Mouse (Mus musculus) erythroid progenitor cell, adult 5-6 weeks (primary cell): ENCODE data around the gene Galntl6. TPM values are rescaled to one million over a fixed set of nuclear protein-coding genes. Genes with fewer than 3 reads are reported as not detected.
"Not testable (repeated sequence)": the region's sequence is repeated elsewhere in the genome, so short reads cannot be mapped to it uniquely, and the experiment has no call there.

Experiments used
- ATAC-seq: replicated peaks from 2 replicates; pipeline ENCODE4 v1.8.0; 2016; ENCODE audit warnings: moderate number of reproducible peaks, mild to moderate bottlenecking, moderate TSS enrichment, inconsistent platforms; ENCODE audit not compliant: poor library complexity, low FRiP score, severe bottlenecking
- total RNA-seq, 2 experiments: library from RNA; stranded (forward) in 1 of 2; stranded (reverse) in 1 of 2; fragments of 150-400 nt in 1 of 2; fragments of 186-747, 209-891 nt in 1 of 2; gene quantifications; 2 replicates each; pipeline versions ENCODE4 v1.2.3 to v1.2.4; 2015 to 2017; ENCODE audit warnings: low replicate concordance in 2 of 2

Gene Galntl6
- total RNA-seq, 2 experiments from 2014 or later, result not detected

DNA sequence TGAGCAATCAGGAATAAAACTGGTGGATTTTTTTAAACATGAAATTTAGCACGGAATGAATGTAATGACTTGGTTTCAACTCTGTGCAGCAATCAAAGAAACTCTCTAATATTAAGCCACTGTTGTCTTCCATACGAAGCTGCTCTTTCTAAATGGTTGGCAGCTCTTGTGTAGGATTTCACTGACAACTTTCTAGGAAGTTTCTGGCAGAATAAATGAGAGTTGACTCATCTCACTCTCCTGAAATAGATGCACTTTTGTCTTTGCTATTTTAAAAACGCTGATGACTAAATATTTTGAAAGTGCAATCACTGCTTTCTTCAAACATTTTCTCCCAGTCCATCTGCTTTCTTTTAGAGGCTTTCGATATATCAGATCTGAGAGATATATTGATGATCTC, 256.8 kb downstream of the Galntl6 start:
- ATAC-seq, result no peak

DNA sequence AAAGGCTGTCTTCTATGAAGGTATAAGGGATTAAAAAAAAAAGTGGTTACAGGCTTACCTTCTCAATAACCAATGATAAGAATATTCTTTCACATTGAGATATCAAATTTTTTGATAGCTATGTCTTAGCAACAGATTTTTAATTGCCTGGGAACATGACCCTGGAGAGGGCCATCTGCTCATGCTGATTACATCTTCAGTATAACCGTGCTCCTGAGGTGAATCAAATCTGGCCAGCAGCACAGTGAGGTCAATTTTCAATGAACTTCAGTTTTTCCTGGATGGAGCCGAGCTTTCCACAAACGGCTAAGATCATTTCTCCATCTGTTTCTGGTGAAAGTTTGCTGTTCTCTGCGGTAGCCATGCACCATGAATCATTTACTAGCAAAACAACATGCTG, 306.0 kb downstream of the Galntl6 start:
- ATAC-seq, result no peak

DNA sequence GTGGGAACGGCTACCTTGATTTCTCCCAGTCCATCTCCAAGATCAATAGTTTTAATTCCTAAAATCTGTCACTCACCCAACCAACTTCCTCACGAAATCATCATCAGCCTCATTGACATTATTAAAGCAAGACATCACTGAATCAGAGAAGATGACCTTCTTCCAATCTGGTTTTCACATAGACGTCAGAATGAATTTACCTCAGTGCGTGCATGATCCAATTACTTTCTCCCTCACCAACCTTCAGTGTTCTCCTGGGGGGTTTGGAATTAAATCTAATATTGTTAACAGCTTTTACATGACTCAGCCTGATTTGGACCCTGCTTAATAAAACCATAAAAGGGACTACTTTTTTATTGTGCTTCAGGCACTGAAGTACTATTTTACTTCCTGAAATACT, 307.7 kb downstream of the Galntl6 start:
- no peak for ATAC-seq

DNA sequence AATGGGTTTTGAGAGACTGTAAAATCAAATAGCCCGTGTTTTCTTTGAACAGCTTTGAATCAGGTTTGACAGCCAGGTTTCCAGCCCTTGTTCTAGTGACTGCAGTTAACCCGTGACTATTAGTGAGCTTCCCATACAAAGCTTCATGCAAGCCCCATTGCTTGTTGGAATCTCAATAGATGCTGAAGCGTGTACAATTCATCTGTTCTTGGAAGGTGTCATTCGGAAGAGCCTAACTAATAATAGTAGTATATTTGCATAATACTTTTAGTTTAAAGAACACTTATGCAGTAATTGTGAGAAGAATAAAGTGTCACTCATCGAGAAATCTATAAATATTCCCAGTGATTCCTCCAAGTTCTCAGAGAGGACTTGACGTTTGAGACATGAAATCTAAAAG, 314.6 kb downstream of the Galntl6 start:
- no peak for ATAC-seq

DNA sequence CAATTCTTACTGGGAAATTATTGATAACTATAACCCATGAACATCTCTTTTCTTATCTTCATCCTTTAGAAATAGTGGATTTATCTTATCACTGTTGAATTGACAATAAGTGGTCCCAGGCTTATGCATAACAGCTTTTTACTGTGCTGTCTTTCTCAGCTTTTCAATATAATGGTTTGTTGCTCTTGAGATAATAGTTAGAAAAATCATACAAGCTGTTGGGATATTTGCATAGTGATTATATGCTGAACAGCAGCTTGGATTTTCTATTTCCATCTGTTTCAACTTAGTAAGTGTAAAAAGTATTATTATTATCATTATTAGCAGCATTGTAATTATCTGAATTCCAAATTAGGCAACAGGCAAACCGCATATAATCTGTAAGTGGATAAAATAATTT, 337.1 kb downstream of the Galntl6 start:
- no peak for ATAC-seq

DNA sequence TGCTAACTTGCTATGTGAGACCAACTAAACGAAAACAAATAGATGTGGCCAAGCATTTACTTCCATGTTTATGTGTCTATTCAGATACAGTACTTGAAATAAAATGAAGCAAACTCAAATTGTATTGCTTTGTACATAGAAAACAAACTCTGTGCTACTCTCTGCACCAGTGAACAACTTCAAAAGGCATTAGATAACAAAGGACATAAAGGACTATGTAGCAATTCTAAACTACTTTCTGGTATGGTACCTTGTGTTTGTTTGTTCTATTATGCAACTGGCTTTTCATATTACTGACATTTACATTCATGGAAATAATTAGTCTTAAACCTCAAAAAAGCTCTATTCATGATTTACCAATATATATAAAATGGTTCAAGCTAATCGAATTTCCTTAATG, 344.4 kb downstream of the Galntl6 start:
- ATAC-seq, result no peak

DNA sequence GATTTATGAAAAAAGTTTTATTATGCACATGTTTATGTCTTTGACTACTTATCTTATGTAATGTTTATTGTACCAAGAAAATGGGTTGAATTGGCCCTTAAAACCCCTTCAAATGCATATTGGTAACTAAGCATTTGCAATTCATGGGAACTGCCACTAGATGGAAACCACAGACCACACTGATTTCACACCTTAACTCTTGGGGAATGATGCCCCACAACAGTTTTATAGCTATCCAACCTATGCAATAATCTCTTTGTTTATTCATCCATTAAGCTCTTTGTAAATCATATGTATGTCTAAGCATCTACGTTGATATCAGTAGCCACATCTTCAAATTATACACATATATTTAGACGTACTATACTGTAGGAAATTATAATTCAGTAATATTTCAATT, 346.3 kb downstream of the Galntl6 start:
- no peak for ATAC-seq

DNA sequence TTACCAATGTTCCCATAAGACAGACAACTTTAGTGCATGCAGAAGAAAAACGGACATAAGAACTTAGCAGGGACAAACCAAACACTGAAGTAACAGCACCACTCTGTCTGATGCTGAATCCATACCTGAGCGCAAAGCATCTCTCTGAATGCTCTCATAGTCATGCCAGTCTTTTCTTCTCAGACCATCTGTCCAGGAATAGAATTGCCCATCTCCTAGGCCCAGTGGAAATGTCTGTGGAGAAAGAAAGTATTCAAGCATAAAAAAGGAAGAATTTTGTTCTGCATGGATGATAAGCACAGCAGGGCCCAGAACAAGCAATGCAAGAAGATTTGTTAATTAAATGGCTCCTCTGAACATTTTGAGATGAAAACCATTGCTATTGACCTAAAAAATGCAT, 376.7 kb downstream of the Galntl6 start:
- ATAC-seq, result no peak

DNA sequence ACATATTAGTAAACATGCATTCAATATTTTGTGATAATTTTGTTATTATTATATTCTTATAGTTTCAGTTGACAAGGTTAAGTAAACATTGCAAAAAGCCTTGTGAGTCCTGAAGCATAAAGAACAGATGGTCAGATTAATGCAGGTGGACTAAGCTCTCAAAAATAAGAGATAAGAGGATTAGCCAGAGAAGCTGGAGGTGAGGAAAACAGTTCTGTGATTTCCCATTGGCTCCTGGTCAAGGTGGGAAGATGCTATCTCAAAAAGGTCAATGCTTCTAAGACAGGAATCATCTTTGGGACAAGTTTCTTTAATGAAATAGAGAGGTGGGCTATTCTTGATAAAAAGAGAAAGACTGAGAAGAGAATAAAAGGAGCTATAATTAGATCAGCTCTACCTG, 377.8 kb downstream of the Galntl6 start:
- ATAC-seq, result no peak

DNA sequence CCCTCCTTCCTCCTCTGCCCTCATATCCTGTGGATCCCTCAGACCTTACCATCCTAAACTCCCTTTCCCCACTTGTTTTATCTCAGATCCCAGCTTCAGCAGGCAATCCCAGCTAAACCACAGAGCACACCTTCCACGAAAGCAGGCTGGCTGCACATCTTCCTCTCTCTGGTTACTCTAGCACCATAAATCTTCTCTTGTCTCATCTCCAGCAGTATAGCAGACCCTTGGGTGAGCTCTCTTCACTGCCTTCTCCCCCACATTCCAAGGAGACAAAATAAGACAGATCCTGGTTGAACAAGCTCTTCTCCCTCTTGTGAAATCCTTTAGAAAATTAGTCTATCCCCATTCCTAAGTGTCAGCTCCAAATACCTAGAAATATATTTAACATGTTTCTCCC, 389.0 kb downstream of the Galntl6 start:
- no peak for ATAC-seq

DNA sequence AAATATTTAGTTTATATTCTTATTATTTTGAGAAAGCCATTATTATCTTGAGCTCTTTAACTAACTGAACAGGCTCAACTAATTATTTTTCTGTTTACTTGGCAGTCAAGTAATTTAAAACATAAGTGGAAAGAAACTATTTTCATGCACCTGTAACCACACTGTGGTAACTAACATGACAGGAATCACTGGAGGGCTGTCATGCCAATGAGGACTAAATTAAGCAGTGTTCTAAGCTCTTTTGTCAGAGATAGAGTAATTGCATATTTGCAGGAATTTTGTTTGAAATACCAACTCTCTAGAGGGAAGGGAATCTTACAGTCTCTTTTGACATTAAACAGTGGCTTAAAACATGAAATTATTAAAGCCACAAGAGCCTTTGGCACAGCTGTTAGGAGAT, 390.5 kb downstream of the Galntl6 start:
- no peak for ATAC-seq

DNA sequence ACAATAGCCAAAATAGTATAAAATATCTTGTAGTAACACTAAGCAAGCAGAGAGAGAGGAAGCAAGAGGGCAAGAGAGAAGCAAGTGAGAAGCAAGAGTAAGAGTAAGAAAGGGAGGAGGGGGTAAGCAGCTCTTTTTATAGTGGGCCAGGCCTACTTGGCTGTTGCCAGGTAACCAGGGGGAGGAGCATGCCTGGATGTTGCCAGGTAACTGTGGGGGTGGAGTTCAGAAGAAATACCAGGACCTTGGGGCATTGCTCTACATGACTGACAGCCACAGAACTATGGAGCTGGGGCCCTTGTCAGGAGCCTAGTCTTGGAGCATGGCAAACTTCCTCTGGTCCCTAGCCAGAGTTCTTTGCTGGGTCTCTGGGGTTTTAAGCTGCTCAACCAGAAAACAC, 401.9 kb downstream of the Galntl6 start:
- no peak for ATAC-seq

DNA sequence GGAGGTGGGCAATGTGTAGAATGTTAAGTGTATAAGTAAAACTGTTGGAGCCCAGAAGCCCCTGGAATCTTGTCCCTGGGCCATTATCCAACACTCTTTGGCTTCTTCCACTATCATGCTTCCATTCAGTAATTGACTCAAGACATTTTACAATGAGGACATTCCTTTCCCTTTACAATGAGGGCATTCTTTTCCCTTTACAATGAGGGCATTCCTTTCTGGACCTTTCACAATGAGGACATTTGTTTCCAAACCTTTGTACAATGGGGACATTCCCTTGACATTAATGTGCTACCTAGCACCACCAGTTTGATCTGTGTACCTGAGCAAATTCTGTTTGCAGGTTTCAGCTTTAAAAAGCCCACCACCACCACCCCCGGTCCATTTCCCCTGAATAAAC, 403.4 kb downstream of the Galntl6 start:
- ATAC-seq, result no peak

DNA sequence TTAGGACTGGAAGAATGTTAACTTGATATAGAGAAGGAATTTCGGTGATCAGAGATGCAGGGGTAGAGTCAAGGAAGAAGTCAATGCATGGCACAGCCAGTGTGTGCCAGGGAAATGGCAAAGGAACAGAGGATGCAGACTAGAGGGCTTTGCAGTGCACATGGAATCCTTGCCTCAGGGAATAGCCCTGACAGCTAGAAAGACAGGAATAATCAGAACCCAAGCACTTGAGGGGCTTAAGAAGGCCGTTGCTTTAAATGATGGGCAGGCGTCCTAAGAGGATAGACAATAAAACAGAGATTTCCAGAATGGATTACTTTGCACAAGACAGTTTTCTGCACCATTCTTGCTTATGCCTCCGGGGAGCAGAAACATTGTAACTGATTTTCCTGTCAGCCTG, 425.3 kb downstream of the Galntl6 start:
- ATAC-seq, result no peak

DNA sequence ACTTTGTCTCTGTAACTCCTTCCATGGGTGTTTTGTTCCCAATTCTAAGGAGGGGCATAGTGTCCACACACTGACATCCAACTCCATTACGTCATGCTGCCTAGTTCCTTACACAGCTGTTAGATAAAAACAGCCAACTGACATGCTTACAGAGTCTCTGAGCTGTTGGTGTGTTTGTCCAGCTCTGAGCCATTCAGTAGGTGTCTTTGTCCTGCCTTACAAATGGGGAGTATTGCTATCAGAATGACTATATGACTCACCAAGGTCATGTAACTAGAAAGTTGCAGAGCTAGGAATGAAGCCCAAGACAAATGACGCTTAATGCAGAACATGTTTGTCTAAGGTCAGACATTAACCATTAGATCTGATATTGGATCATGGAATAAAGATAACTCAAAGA, 449.1 kb downstream of the Galntl6 start:
- not testable (repeated sequence) for ATAC-seq

DNA sequence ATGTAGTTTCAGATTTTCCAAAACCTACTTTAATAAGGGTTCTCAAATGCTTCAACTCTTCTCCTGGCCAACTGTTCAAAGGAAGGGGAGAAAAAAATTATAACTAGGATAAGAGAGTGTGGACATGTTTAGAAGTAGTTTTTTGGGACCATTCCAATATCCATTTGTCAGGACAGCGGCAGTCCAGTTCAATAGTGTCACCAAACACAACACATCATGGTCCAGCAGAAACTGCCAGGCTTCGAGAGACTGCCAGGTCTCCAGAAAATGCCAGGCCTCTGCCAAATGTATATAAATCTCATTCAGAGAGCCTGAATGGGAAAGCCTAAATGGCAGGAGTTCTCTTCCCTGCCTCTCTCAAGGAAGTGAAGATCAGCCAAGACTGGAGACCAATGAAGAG, 469.7 kb downstream of the Galntl6 start:
- ATAC-seq, result no peak

DNA sequence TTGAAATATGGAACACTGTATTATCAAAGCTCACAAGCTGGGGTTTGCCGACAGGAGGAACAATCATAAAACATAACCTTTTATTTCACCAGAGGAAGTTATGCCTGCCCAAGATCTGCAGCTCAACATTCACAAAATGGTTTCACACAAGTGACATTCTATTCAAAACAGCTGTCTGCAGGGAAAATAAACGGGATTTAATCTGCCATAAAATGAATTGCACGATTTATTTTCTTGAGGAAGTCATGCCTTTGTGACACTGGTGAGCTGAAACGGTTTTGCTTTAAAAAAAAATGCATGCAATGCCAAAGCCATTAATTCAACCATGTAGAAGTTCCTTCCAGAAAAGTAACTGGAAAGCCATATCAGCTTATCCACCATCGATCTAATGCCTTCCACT, 494.0 kb downstream of the Galntl6 start:
- ATAC-seq, result no peak

DNA sequence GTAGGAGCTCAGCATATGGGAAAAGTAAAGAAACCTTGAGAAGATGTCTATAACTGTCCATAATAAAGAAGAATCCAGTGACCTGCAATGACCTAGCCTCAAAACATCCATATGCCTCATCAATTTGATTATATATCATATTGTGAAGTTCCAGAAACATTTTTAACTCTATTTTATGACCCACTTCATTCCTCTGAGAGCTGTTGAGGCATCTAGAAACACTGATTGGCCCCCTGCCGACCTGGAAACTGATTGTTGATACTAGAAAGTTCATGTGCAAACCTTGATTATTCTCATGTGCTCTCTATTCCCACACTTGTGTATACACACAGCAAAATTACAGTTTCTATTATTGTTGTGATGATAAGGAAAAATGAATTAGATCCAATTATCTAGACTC, 494.9 kb downstream of the Galntl6 start:
- ATAC-seq, result no peak

DNA sequence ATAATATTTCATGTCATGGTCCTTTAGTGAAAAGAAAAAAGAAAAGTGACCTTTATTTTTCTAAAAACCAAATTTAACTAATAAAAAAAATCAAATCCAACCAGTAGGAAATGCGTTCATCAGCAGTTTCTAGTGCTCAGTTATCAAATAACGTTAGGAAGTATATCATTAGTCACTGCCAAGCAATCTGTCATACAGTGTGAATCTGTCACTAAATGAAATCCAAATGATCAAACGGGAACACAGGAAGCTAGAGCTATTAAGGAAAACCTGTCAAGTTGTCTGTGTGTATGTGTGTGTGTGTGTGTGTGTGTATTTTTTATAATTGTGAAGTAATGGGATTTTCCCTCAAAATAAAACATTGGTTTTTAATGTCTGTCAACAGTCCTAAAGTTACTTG, 515.9 kb downstream of the Galntl6 start:
- no peak for ATAC-seq

DNA sequence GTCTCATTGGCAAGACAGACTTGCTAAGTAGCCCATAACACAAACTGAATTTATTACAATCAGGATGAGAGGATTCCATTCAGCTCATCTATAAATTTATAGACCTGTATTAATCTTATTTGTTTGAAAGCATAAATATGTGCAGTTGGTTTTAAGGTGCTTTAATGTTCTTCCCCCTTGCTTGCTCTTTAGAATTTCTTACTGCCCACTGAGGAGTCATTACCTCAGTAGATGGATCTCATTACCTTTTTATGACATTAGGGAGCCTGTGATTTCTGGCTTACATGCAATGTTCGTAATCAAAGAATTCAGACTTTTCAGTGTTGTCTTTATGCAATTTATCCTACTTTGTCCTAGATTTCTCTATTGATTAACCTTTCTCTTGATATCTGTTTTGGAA, 516.6 kb downstream of the Galntl6 start:
- ATAC-seq, result no peak

DNA sequence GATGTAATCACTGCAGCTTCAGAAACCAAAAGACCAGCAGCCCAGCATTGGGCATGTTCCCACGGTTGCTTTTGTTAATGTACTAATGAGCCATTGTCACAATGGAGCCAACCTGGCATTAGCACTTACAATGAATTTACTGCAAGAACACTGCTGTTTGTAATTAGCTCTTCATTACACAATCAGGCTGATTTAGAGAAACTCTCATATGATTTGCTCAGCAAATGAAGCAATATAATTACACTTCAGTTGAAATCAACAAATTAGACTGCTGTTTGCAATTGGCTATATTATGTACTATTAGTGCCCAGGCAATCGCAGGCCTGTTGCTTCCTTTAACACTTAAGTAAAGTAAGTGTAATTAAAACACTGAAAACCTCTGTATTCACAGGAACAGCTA, 540.1 kb downstream of the Galntl6 start:
- no peak for ATAC-seq

DNA sequence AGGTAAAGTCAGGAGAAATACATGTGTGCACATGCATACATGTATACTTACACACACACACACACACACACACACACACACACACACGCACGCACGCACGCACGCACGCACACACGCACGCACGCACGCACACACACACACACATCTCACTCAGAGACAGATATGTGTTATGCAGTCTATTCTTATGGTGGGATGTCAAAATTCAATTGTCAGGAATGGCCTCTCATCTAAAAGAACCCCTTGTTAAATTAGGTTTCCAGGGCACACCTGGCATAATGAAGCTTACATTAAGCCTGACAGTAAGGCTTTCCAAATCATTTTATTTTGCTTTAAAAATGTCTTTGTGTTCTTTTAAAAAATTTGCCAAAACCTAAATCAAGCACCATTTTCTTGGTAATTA, 540.5 kb downstream of the Galntl6 start:
- ATAC-seq, result no peak

DNA sequence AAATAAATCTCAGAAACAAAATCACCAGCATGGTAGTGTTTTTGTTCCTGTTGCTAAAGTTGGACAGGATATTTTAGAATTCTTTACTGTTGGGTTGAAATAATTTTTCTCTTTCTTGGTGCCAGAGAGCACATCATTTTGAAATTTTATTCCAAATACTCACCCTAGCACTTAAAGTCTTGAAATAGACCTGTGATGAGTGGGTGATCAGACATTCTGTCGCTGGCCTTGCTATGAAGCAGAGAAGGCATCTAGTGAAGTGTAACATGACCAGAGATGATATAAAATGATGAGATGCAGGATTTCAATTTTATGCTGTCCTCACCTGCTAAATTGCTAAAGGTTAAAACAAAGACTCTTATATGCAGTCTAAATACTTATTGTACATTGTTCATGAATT, 581.3 kb downstream of the Galntl6 start:
- no peak for ATAC-seq
